Mouse (Mus musculus): ENCODE results near the gene Pawr.
"Not testable (repeated sequence)": the region's sequence is repeated elsewhere in the genome, so short reads cannot be mapped to it uniquely, and the experiment has no call there.

Pawr gene

GRCm38 (mm10) chr10:108314396-108314795, 17.5 kb upstream of the Pawr start:
- no peak for DNase-seq (ENCODE audit: low spot score)

- DNase-seq (ENCODE audit: low spot score) = no peak
These were observed 16.7 kb upstream of the Pawr start for GRCm38 (mm10) chr10:108315236-108315635.

GRCm38 (mm10) chr10:108328356-108328755, 3.6 kb upstream of the Pawr start:
- no peak for DNase-seq (ENCODE audit: low spot score)

- no peak for DNase-seq (ENCODE audit: low spot score)
These were observed 2.9 kb upstream of the Pawr start for GRCm38 (mm10) chr10:108328983-108329382.

- no peak for DNase-seq (ENCODE audit: low spot score)
These were observed 2.1 kb upstream of the Pawr start for GRCm38 (mm10) chr10:108329771-108330170.

- no peak for DNase-seq (ENCODE audit: low spot score)
These were observed 957 bp upstream of the Pawr start for GRCm38 (mm10) chr10:108330964-108331363.

GRCm38 (mm10) chr10:108332571-108333541, 935 bp downstream of the Pawr start:
- peak; percentile 75 for DNase-seq (ENCODE audit: low spot score)

- DNase-seq (ENCODE audit: low spot score) = no peak
These were observed 1.7 kb downstream of the Pawr start for GRCm38 (mm10) chr10:108333642-108334041.

- DNase-seq (ENCODE audit: low spot score) = no peak
These were observed 2.2 kb downstream of the Pawr start for GRCm38 (mm10) chr10:108334096-108334495.

- DNase-seq (ENCODE audit: low spot score) = no peak
These were observed 3.9 kb downstream of the Pawr start for GRCm38 (mm10) chr10:108335736-108336292.

- DNase-seq (ENCODE audit: low spot score) = no peak
These were observed 4.7 kb downstream of the Pawr start for GRCm38 (mm10) chr10:108336581-108336980.

- DNase-seq (ENCODE audit: low spot score) = no peak
These were observed 6.4 kb downstream of the Pawr start for GRCm38 (mm10) chr10:108338055-108338961.

GRCm38 (mm10) chr10:108339118-108339517, 7.2 kb downstream of the Pawr start:
- no peak for DNase-seq (ENCODE audit: low spot score)

GRCm38 (mm10) chr10:108339872-108340271, 8.0 kb downstream of the Pawr start:
- DNase-seq (ENCODE audit: low spot score) = no peak

- DNase-seq (ENCODE audit: low spot score) = no peak
These were observed 11.8 kb downstream of the Pawr start for GRCm38 (mm10) chr10:108343734-108344133.

GRCm38 (mm10) chr10:108345123-108345522, 13.2 kb downstream of the Pawr start:
- DNase-seq (ENCODE audit: low spot score) = no peak

GRCm38 (mm10) chr10:108346301-108346700, 14.4 kb downstream of the Pawr start:
- not testable (repeated sequence) for DNase-seq (ENCODE audit: low spot score)

GRCm38 (mm10) chr10:108350125-108351070, 18.5 kb downstream of the Pawr start:
- DNase-seq (ENCODE audit: low spot score) = no peak

GRCm38 (mm10) chr10:108352944-108353343, 21.0 kb downstream of the Pawr start:
- no peak for DNase-seq (ENCODE audit: low spot score)

GRCm38 (mm10) chr10:108354726-108355391, 22.9 kb downstream of the Pawr start:
- DNase-seq (ENCODE audit: low spot score) = no peak

- no peak for DNase-seq (ENCODE audit: low spot score)
These were observed 23.5 kb downstream of the Pawr start for GRCm38 (mm10) chr10:108355392-108355775.
